Mouse (Mus musculus) urinary bladder, postnatal 14 days (tissue): ENCODE results near the gene Sfxn5.

Experiments
- DNase-seq: peaks from one replicate; pipeline ENCODE4 v3.0.0; 2021; ENCODE audit warnings: low spot score

Gene Sfxn5

GRCm38 (mm10) chr6:85288193-85288857 is 44.9 kb downstream of the Sfxn5 start:
- no peak for DNase-seq

GRCm38 (mm10) chr6:85286283-85287047 is 46.8 kb downstream of the Sfxn5 start:
- DNase-seq, result no peak

- no peak for DNase-seq
Measured at GRCm38 (mm10) chr6:85280871-85281270, 52.4 kb downstream of the Sfxn5 start.

DNA sequence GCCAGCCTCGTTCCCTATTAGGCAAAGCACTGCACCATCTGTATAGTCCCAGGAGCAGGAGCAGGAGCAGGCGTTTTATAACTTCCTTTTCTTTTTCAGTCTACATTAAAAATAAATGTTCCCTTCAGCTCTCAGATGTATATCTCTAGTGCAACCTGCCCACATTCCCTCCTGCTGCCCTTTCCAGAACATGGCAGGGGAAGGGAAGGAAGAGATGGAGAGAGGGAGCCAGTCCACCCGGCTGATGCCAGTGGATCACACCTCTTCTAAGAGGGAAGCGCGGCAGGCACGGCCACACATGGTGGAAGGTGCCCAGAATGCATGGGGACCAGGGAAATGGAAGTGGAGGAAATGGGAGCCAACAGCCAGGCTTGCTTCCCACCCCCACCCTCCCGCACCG is 56.7 kb downstream of the Sfxn5 start:
- no peak for DNase-seq

DNA sequence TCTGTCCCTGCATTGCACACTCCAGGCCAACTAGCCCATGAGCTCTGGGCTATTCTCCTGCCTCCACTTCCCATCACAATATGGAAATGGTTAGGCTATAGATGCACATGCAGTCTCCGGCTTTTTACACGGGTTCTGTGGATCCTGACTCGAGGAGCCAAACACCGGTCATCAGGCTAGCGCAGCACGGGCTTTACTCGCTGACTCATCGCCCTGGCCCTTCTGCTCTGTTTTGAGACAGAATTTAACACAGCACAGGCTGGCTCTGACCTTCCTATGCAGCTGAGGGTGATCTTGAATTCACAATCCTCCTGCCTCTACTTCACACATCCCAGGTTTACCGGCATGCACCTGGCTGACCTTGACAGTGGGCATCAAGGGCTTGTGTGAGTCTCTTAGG is 60.8 kb downstream of the Sfxn5 start:
- peak; percentile 45 for DNase-seq

- DNase-seq, result no peak
Measured at GRCm38 (mm10) chr6:85266060-85266459, 67.2 kb downstream of the Sfxn5 start.

- DNase-seq, result no peak
Measured at GRCm38 (mm10) chr6:85264982-85265518, 68.2 kb downstream of the Sfxn5 start.

- peak; percentile 56 for DNase-seq
Measured at GRCm38 (mm10) chr6:85262865-85263515, 70.2 kb downstream of the Sfxn5 start.

DNA sequence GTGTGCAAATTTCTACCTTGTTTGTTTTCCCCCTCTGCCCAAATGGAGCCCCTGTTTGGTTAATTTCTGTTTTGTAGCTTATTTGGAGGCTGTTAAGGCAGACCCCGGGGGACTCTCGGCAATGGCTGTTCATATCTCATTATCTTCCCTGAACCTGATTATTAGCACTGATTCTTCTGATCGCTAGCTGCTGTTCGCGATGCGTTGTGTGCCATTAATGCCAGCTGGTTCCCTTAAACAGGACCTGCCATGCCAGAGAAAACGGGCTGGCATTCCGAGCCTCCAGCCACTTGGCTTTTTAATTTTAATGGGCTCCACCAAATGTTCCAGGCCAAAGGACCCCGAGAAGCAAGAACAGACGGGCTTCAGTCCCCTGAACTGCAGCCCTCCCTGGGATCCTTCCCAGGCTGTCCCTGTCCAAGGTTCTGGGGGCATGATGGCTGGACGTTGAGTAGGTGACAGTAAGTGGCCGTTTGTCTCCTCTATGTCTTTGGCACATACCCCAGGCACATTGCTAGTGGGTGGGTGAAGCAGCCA is 74.1 kb downstream of the Sfxn5 start:
- DNase-seq, result no peak

GRCm38 (mm10) chr6:85255578-85255977 is 77.6 kb downstream of the Sfxn5 start:
- DNase-seq, result no peak

DNA sequence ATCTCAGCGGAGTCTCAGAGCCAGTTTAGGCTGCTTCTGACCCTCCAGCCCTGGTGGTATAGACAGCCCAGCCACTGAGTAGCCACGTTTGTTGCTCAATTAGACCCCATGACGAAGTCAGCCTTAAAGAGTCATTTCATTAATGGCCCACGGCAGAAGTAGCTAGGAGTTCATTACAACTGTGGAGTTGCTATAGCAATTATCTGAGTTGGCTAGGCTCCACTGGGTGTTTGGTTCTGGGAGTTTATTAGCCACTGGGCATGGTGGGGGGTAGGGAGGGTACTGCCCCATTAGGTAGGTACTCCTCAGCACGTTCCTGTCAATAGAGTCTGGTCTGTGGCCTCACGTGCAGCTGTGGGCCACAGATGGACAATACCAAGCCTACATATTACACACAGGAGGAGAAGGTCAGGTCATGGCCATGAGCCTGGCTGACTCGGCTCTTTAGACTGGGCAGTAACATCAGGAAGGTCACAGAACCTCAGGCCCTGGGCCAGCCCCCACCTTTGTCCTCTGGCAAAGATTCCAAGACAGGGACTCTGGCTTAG is 79.2 kb downstream of the Sfxn5 start:
- no peak for DNase-seq

DNA sequence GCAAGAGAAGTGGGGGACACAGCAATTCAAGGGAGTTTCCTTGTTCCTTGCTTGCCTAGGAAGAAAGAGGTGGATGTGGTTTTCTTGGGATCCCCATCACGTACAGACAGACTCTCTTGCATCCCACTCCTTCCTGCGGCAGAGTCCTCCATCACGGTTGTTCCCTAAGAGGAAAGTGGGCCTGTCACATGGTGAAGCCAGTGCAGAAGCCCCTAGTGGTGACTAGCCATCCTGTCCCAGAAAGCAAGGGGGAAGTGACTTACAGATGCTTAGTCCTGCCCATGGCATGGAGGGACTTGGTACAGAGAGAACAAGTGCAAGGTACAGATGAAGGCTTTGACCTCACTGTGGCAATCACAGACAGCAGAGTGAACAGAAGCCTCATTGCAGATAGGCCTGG is 79.9 kb downstream of the Sfxn5 start:
- DNase-seq, result no peak

DNA sequence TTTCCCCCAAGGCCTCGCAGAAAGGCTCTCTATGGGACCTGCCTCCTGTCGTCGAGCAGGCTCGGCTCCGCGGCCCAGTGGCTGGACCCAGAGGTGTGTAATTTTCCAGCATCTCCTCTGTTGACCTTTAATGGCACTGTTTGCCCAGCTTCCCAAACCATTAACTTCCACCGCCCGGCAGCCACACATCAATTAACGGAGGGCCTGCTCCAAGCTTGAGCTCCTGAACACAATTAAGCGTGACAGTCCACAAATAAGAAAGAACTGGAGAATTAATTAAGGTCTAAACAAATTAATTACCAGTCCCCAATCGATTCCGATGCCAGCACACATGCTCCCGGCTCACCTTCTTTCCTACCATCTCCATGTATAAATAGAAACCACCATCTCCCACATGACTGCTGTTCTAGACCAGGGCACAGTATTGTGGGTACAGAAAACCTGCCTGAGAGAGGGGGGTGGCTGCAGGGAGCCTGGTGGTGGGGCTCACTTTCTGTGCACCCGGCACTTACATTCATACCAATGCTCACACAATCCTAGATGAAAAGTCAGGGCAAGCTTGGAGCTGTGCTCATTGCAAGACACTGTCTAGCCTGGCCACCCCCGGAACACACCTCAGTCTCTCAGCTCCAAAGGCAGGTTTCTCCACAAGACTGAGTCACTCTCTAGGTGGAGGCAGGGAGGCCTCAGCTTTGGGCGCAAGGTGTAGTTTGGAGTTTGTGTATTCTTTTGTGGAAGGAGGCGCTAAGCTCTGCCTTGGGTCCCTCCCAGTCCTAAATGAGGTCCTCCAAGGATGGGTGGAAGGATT is 80.8 kb downstream of the Sfxn5 start:
- no peak for DNase-seq

GRCm38 (mm10) chr6:85250811-85251241 is 82.4 kb downstream of the Sfxn5 start:
- no peak for DNase-seq

DNA sequence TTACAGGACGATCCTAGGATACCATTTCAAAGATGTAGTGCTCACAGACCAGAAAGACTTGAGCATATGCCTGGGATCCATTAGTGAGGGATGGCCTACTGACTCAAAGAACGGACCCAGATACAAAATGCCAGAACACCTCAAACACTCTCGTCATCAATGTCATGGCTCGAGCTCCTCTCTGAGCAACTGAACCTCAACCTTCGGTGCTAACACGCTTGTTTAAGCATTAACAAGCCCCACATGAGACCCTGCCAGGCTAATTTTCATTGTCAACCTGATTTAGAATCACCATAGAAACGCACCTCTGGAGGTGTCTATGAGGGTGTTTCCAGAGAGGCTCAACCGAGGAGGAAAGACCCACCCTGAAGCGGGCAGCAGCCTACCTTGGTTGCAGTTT is 83.4 kb downstream of the Sfxn5 start:
- no peak for DNase-seq

GRCm38 (mm10) chr6:85239044-85239489 is 94.2 kb downstream of the Sfxn5 start:
- peak; percentile 81 for DNase-seq

DNA sequence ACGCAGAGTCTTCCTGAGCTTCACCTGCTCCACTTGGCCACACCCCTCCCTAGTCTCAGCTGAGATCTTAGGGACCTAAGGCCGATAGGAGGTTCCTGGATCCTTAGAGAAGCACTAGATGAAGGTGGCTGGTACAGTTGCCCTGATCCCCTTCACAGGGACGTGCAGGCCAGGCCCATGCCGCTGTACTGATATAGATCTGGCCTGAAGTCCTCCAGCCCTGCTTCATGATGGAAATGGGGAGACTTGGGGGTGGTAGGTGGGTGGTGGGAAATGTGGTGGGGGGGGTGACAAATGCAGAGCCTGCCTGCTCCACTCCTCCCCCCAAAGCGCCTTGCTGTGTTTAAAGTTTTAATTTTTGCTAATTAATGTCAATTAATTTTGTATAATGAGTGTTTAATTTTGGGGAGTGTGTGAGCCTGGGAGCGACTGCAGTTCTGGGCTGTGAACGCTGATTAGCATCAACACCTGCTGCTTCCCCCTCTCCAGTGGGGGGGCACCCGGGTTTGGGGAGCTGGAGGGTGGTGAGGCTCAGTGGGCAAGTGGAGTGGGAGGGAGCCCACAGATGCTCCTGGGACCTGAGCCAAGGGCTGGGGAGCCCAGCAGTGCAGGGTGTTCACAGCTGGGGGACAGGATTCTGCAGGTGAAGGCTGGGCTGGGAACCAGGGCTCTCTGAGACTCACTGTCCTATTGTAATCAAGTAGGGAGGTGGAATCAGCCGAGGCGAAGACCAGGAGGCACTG is 95.5 kb downstream of the Sfxn5 start:
- DNase-seq, result no peak

DNA sequence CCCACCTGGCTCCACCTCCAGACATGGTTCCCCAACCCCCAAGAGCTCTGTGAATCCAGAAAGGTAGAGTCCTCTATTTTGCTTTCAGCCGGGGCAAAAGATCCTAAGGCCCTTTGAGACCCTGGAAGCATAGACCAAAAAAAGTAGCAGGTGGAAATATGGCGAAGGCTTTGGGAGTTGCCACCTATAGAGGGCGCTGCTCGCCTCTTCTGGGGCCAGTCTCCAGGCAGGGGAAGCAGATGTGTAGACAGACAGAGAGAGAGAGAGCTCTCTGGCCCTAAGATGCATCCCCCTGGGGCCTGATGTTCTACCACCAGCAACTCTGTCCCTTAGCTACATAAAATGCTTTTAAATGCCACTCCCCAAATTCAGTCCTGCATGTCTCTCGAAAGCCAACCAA is 96.2 kb downstream of the Sfxn5 start:
- no peak for DNase-seq

DNA sequence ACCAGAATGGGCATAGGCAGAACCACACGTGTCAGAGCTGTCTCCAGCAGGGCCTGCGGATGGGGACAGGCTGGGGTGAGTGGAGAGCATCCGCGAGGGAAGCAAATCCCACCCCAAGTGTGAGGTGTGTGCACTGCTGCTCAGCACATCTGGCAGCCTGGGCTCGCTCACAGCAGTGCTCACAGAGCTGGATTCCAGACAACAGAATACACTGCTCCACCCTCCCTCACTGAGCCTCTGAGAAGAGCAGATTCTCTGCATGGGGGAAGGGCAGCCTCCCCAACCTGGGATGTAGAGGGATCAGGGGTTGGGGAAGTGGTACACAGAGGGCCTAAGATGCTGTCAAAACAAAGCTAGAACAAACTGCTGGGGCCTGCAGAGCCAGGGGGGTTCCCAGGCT is 98.4 kb downstream of the Sfxn5 start:
- DNase-seq, result no peak

DNA sequence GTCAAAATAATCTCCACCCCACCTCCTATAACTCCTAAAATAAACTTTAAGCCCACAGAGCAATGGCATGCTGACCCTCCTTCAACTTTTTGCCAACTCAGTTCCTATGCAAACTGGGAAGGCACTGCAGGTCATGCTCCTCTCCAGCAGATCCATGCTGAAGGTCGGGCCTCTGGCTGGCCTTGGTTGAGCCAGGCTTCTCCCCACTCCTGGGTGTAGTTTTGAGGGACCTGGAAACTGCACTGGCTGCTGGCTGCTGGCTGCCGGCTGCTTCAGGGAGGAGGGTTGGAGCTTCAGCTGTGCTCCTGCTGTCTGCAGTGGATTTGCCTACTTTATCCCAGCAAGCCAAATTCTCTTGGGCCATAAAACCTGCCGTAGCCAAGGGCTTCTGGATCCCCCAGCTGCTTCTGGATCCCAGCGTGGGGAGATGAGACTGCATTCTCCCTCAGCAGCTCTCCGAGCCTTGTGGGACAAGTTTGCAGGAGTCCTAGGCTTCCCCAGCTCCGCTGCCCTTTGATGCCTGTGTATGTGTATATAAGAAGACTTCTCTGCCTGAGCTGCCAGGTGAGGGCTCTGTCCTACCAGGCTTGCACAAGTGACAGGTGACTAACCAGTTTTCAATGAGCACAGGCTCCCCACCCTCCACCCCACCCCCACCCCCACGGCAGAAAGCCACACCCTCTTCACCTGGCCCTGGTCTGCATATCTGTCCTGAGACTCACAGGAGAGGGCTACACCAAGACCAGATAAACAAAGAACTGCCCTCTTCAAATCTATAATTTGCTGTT is 100.2 kb downstream of the Sfxn5 start:
- DNase-seq, result no peak
